Mouse (Mus musculus) mammary gland, adult 2 months (tissue): ENCODE results near the gene Olfr619. TPM values are rescaled to one million over a fixed set of nuclear protein-coding genes. Genes with fewer than 3 reads are reported as not detected.

Experiments used
- polyA plus RNA-seq: library from polyadenylated mRNA; depleted of rRNA; stranded (reverse); fragments of >200 nt; gene quantifications from 2 replicates; pipeline ENCODE4 v1.2.3, GENCODE M21; 2012; ENCODE audit warnings: low replicate concordance; rRNA removed

Olfr619 gene
- polyA plus RNA-seq = not detected in 2 replicates

GRCm38 (mm10) chr7:103600275-103600674, at the start of gene Olfr619:
Gene Olfr619 (plus strand): TSS chr7:103600575.

GRCm38 (mm10) chr7:103555779-103556178, 44.6 kb upstream of the Olfr619 start, which contains the start of gene Olfr615:
Gene Olfr615 (plus strand): TSS chr7:103556079.

GRCm38 (mm10) chr7:103569043-103569442, 31.3 kb upstream of the Olfr619 start, which contains the start of gene Olfr616:
Gene Olfr616 (minus strand): TSS chr7:103569143.

GRCm38 (mm10) chr7:103572761-103573160, 27.6 kb upstream of the Olfr619 start, which contains the start of gene Olfr617:
Gene Olfr617 (plus strand): TSS chr7:103573061.

GRCm38 (mm10) chr7:103589803-103590202, 10.6 kb upstream of the Olfr619 start, which contains the start of gene Olfr618:
Gene Olfr618 (plus strand): TSS chr7:103590103.

GRCm38 (mm10) chr7:103612434-103612833, 12.1 kb downstream of the Olfr619 start, which contains the start of gene Olfr620:
Gene Olfr620 (minus strand): TSS chr7:103612534.

GRCm38 (mm10) chr7:103642602-103643001, 42.2 kb downstream of the Olfr619 start, which contains the start of gene Olfr622:
Gene Olfr622 (minus strand): TSS chr7:103642702.

Other genes starting within 250 kb of the Olfr619 start
- gene Olfr601, start 237.9 kb upstream of the Olfr619 start, polyA plus RNA-seq = not detected in 2 replicates
- not detected in 2 replicates for gene Olfr603, start 214.4 kb upstream of the Olfr619 start, polyA plus RNA-seq
- not detected in 2 replicates for gene Usp17lc, start 185.5 kb upstream of the Olfr619 start, polyA plus RNA-seq
- not detected in 2 replicates for gene Olfr605, start 155.1 kb upstream of the Olfr619 start, polyA plus RNA-seq
- gene Olfr606, start 151.5 kb upstream of the Olfr619 start, polyA plus RNA-seq = not detected in 2 replicates
- not detected in 2 replicates for gene Olfr607, start 136.4 kb upstream of the Olfr619 start, polyA plus RNA-seq
- gene Olfr608, start 130.7 kb upstream of the Olfr619 start, polyA plus RNA-seq = not detected in 2 replicates
- not detected in 2 replicates for gene Olfr609, start 102.5 kb upstream of the Olfr619 start, polyA plus RNA-seq
- gene Olfr610, start 88.5 kb upstream of the Olfr619 start, polyA plus RNA-seq = not detected in 2 replicates
- not detected in 2 replicates for gene Olfr611, start 79.7 kb upstream of the Olfr619 start, polyA plus RNA-seq
- not detected in 2 replicates for gene Olfr612, start 57.9 kb upstream of the Olfr619 start, polyA plus RNA-seq
- not detected in 2 replicates for gene Olfr613, start 52.5 kb upstream of the Olfr619 start, polyA plus RNA-seq
- gene Olfr615, start 44.5 kb upstream of the Olfr619 start, polyA plus RNA-seq = not detected in 2 replicates
- not detected in 2 replicates for gene Olfr616, start 31.4 kb upstream of the Olfr619 start, polyA plus RNA-seq
- gene Olfr617, start 27.5 kb upstream of the Olfr619 start, polyA plus RNA-seq = not detected in 2 replicates
- not detected in 2 replicates for gene Olfr618, start 10.5 kb upstream of the Olfr619 start, polyA plus RNA-seq
- gene Olfr620, start 12.0 kb downstream of the Olfr619 start, polyA plus RNA-seq = not detected in 2 replicates
- gene Olfr622, start 42.1 kb downstream of the Olfr619 start, polyA plus RNA-seq = not detected in 2 replicates
- gene Olfr623, start 63.1 kb downstream of the Olfr619 start, polyA plus RNA-seq = not detected in 2 replicates
- not detected in 2 replicates for gene Olfr624, start 70.6 kb downstream of the Olfr619 start, polyA plus RNA-seq
- not detected in 2 replicates for gene Olfr625-ps1, start 82.1 kb downstream of the Olfr619 start, polyA plus RNA-seq
- gene Olfr243, start 114.1 kb downstream of the Olfr619 start, polyA plus RNA-seq = not detected in 2 replicates
- not detected in 2 replicates for gene Olfr628, start 129.8 kb downstream of the Olfr619 start, polyA plus RNA-seq
- gene Olfr629, start 144.4 kb downstream of the Olfr619 start, polyA plus RNA-seq = not detected in 2 replicates
- not detected in 2 replicates for gene Olfr630, start 156.8 kb downstream of the Olfr619 start, polyA plus RNA-seq
- gene Olfr69, start 171.0 kb downstream of the Olfr619 start, polyA plus RNA-seq = not detected in 2 replicates
- gene Olfr68, start 179.1 kb downstream of the Olfr619 start, polyA plus RNA-seq = not detected in 2 replicates
- gene Olfr67, start 191.2 kb downstream of the Olfr619 start, polyA plus RNA-seq = not detected in 2 replicates
- 79.2 and 80.0 TPM in 2 replicates for gene Hbb-bt, start 213.4 kb downstream of the Olfr619 start, polyA plus RNA-seq
- gene Hbb-bs, start 227.5 kb downstream of the Olfr619 start, polyA plus RNA-seq = 783 and 1,033 TPM in 2 replicates
- gene Hbb-bh2, start 239.9 kb downstream of the Olfr619 start, polyA plus RNA-seq = not detected in 2 replicates
- gene Hbb-bh1, start 242.6 kb downstream of the Olfr619 start, polyA plus RNA-seq = not detected in 2 replicates